Mouse (Mus musculus) ZHBTc4 (cell line): Measurements from ENCODE around the gene Maged1.
"Not testable (repeated sequence)": the region's sequence is repeated elsewhere in the genome, so short reads cannot be mapped to it uniquely, and the experiment has no call there.

Source experiments
- DNase-seq: peaks from one replicate; pipeline ENCODE4 v3.0.0-alpha.2; 2011; ENCODE audit warnings: low read depth, low spot score

Gene Maged1

DNA sequence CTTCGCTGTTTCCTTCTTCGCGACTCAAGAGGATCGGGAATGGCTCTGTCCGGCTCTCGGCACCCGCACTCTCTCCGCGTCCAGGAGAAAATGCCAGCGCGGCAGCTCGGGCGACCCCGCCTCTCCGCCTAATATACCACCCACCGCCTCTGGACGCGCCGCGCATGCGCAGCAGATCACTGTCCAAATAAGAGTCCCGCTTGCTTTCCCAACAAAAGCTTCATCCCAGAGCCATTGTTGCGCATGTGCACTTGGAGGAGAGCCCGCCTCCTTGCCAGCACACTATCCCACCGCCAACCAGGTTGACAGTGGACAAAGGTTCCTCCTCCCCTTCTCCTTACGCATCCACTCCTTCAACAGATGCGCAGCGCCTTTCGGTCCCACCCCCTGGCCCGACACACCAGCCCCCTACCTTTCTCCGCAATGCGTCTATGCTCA, at the start of gene Maged1:
Gene Maged1, minus strand, starts transcription at position 226 of the 438 bp plus-strand sequence.
- DNase-seq = peak; percentile 97

GRCm38 (mm10) chrX:94580251-94580650, 38.3 kb upstream of the Maged1 start:
- DNase-seq = no peak

GRCm38 (mm10) chrX:94564694-94565093, 22.8 kb upstream of the Maged1 start:
- DNase-seq = no peak

GRCm38 (mm10) chrX:94562392-94562791, 20.4 kb upstream of the Maged1 start:
- no peak for DNase-seq

DNA sequence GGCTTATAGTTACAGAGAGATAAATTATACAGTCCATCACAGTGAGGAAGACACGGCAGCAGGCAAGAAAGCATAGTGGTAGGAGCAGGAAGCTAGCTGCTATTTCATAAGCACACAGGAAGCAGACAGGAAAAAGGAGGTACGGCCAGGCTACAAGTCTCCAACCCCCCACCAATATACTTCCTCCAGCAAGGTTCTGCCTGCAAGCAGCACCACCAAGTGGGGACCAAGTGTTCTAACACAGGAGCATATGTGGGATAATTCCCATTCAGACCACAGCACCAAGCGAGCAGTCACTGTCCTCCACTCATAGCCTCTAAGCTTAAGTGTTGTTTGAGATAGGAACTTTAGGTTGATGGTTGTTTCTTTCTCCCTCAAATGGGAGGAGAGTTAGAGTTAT, 6.3 kb upstream of the Maged1 start:
- peak; percentile 13 for DNase-seq

- DNase-seq = no peak
These were observed 4.0 kb upstream of the Maged1 start for GRCm38 (mm10) chrX:94545941-94546340.

GRCm38 (mm10) chrX:94544923-94545322, 3.0 kb upstream of the Maged1 start:
- peak; percentile 10 for DNase-seq

GRCm38 (mm10) chrX:94542536-94542935, 593 bp upstream of the Maged1 start:
- peak; percentile 5 for DNase-seq

DNA sequence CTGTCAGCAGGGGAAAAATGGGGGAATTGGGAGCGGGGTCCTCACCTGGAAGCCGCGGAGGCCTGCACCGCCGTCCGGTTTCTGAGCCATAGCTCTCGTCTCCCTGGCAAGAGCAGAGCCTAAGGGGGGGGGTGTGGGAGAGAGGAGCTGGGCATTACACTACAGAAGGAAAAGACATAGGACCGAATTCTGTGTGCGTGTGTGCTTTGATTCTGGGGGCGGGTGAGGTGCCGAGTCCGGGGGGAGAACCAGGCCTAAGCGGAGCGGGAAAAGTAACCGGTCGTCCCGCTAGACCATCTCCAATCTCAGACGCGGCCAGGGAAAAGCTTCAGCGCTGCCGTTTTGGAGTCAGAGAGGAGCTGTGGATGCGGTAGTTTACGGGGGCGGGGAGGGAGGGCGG, 737 bp downstream of the Maged1 start:
- peak; percentile 27 for DNase-seq

DNA sequence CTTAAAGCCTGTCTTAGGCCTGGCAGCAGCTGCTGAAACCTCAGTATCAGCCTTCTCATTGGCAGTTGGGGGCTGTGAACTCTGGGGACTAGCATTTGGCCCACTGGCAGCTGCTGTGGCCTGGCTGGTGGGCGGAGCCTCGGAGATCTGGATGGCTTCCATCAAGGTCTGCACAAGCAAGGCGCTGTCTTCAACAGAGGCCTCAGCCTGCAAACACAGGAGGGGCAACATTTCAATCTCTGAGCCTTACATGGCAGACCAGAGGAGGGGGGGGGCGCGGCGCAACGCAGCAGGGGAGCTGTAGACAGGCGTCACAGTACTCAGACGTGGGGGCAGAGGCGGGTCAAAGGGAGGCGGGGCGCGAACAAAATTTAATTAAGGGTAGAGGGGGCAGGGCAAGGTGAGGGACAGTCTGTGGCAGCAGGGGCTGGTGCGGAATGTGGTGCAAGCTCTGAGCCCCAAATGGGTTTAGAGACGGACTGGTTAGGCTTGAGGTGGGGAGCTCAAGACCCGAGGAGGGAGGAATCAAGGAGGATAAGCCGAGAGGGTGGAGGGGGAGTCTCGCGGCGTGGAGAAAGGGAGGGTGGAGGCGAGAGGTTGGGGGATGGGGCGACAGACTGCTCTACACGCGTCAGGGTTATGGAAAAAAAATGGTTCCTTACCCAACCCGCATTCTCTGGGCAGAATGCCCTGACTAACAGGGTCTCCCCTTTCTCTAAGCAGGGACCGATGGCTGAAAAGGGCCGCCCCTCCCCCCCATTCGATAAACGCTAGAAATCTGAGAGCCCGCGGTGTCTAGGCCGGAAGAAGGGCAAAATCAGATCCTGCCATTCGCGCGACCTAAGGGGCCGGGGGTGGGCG, 1.4 kb downstream of the Maged1 start:
- peak; percentile 71 for DNase-seq

- no peak for DNase-seq
These were observed 7.6 kb downstream of the Maged1 start for GRCm38 (mm10) chrX:94534346-94534745.

DNA sequence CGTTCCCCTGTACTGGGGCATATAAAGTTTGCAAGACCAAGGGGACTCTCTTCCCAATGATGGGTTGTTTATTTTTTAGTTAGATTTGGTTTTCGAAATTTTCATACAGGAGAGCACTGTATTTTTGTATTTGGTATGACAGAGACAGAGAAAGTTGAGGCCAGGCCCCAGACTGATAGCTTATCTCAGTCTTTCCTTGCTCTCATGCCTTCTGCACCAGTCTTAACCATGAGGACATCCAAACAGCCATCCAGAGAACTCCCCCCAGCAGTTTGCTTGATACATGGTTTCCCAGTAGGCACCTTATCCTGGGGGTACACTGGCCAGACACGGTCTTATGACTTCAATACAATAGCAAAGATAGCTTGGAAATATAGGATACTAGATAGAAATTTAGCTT, 11.6 kb downstream of the Maged1 start:
- no peak for DNase-seq

GRCm38 (mm10) chrX:94522166-94522565, 19.8 kb downstream of the Maged1 start:
- DNase-seq = no peak

DNA sequence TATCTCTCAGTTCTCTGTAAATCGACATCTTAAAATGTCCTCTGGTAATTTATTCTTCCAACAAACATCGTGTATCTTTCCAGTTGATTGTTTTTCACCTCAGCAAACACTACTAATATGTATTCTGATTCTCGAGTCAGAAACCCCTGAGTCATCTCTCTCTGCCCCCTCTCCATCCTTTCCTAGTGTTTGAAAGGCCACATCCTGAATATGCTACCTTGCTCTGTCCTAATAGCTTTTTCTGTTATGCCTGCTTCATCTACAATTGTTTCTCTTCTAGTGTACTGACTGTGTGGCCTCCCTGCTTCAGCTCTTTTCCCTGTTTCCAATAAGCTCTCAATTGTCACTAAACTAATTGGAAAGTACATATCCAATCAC, 33.5 kb downstream of the Maged1 start:
- no peak for DNase-seq

DNA sequence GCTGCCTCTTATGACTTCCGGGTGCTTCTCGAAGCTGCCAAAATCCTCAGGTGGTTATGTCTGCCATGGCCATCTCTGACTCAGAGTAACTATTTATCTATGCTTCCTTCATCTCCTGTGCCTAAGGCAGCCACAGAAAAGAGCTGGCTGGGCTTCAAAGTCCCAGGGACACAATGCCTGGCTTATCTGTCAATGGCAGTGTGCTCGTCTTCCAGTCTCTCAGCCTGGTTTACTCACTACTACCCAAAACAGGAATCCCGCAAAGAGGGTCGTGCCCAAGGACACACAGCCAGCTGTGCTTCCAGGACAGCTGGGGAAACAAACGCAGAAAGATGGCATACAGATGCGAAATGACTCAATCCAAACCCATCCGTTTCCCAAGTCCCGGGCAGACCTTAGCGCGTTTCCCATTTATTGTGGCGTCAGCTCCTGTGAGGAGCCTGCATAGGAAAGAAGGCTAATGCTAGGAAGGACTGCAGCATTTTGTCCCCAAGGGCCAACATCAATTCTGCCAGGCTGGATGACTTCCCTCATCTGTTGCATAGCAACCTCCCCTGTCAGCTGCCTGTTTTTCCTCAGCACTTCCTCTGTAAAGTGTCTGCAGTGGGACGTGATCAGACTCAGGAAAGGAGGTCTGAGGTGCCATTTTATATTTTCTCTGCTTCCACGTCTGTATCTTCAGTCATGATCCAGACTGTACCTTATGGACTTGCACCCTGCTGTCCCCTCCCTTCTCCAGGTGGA, 34.1 kb downstream of the Maged1 start:
- DNase-seq = not testable (repeated sequence)

DNA sequence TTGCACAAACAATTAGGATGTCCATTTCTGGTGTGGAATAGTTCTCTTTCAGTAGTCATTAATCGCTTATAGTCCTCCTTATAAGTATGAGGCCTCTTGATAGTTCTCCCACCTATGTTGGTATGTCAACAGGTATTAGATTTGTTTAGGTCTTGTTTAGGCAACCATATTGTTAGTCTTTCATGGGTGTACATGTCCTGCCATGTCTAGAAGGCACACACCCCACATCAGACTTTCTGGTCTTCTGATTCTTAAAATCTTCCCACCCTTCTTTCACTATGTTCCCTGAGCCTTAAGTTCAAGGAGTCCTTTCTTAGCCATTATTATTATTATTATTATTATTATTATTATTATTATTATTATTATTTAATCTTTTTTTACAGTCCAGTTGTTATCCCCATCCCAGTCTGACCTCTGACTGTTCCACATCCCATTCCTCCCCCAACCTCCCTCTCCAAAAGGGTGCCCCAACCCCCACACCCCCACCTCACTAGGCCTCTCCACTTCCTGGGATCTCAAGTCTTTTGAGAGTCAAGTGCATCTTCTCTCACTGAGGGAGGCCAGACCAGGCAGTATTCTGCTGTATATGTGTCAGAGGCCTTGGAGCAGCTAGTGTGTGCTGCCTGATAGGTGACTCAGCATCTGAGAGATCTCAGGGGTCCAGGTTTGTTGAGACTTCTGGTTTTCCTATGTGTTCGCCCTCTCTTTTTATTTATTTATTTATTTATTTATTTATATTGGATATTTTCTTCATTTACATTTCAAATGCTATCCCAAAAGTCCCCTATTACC, 55.7 kb downstream of the Maged1 start:
- DNase-seq = no peak
